Mouse (Mus musculus) kidney, adult 2 months (tissue): ENCODE results near the gene Prtn3.

Experiments
- CTCF ChIP-seq: fragments of 200-500 bp; conservative IDR thresholded peaks from 2 replicates; pipeline ENCODE4 v1.5.1; 2011; ENCODE audit warnings: low read depth, mild to moderate bottlenecking, control low read depth, low read length, moderate library complexity, mixed read lengths; ENCODE audit not compliant: insufficient read depth, insufficient read length
- POLR2A ChIP-seq: fragments of 200-500 bp; IDR thresholded peaks from one replicate; pipeline ENCODE4 v1.6.1; 2011; ENCODE audit warnings: low read depth, low read length, control low read depth

GRCm38 (mm10) chr10:79871845-79872244 is 2.4 kb upstream of the Prtn3 start:
- TF ChIP-seq CTCF (no peak), POLR2A (no peak)
